Mouse (Mus musculus): ENCODE measurements around the gene Tubg1. TPM values are rescaled to one million over a fixed set of nuclear protein-coding genes. Genes with fewer than 3 reads are reported as not detected.

The Tubg1 gene
- polyA plus RNA-seq, 1 experiment from 2014 or later, result 72.6 TPM

- peak overlapping the region; percentile 67 for H3K4me2 ChIP-seq (ENCODE audit: low read depth, low read length)
- 20% methylated on average over 17 of the region's 17 CpGs for WGBS
- H3K36me3 ChIP-seq (ENCODE audit: control insufficient read depth, insufficient read depth), result peaks cover 35% of the 10 kb centered on the region
- H3K4me3 ChIP-seq (ENCODE audit: low read length), result peak overlapping the region; percentile 81
- H3K9ac ChIP-seq (ENCODE audit: low read length), result peak overlapping the region; percentile 86
- H3K27ac ChIP-seq (ENCODE audit: low read length), result no peak overlapping the region
- H3K27me3 ChIP-seq (ENCODE audit: control insufficient read depth, insufficient read depth, low read length), result peaks cover 20% of the 10 kb centered on the region
- H3K9me3 ChIP-seq (replicated peaks; ENCODE audit: control insufficient read depth, low read length), result no peaks in the 10 kb centered on the region
- H3K4me1 ChIP-seq (ENCODE audit: control insufficient read depth, insufficient read depth, low read length), result peaks cover 43% of the 10 kb centered on the region
- no peak for ATAC-seq (replicated peaks; ENCODE audit: extremely low read depth, insufficient read depth, low FRiP score)
Measured at GRCm38 (mm10) chr11:101169301-101170107, 49.8 kb downstream of the Tubg1 start.

GRCm38 (mm10) chr11:101170354-101170810 is 50.6 kb downstream of the Tubg1 start, which contains the start of gene Cntnap1:
Gene Cntnap1, plus strand, starts transcription at chr11:101170523.
- peak within 1 kb of the TSS; percentile 67 for H3K4me2 ChIP-seq (ENCODE audit: low read depth, low read length)
- H3K27me3 ChIP-seq (ENCODE audit: control insufficient read depth, insufficient read depth, low read length), result peaks cover 22% of the 10 kb centered on the region
- no peaks in the 10 kb centered on the region for H3K9me3 ChIP-seq (replicated peaks; ENCODE audit: control insufficient read depth, low read length)
- no peak for ATAC-seq (replicated peaks; ENCODE audit: extremely low read depth, insufficient read depth, low FRiP score)
- under 1% methylated on average over 35 of the region's 35 CpGs for WGBS
- peak within 1 kb of the TSS; percentile 86 for H3K9ac ChIP-seq (ENCODE audit: low read length)
- H3K36me3 ChIP-seq (ENCODE audit: control insufficient read depth, insufficient read depth), result peaks cover 28% of the 10 kb centered on the region
- H3K4me1 ChIP-seq (ENCODE audit: control insufficient read depth, insufficient read depth, low read length), result peaks cover 51% of the 10 kb centered on the region
- peak within 1 kb of the TSS; percentile 81 for H3K4me3 ChIP-seq (ENCODE audit: low read length)
- peak within 1 kb of the TSS; percentile 74 for H3K27ac ChIP-seq (ENCODE audit: low read length)

GRCm38 (mm10) chr11:101170811-101171610 is 51.3 kb downstream of the Tubg1 start, which contains the start of gene Plekhh3:
Gene Plekhh3, minus strand, starts transcription at chr11:101171351.
- peak; percentile 94 for ATAC-seq (replicated peaks; ENCODE audit: extremely low read depth, insufficient read depth, low FRiP score)
- Histone ChIP-seq H3K4me2 (ENCODE audit: low read depth, low read length) (peak within 1 kb of the TSS; percentile 80), H3K4me1 (ENCODE audit: control insufficient read depth, insufficient read depth, low read length) (peaks cover 53% of the 10 kb centered on the region), H3K9ac (ENCODE audit: low read length) (peak within 1 kb of the TSS; percentile 86), H3K27ac (ENCODE audit: low read length) (peak within 1 kb of the TSS; percentile 93), H3K36me3 (ENCODE audit: control insufficient read depth, insufficient read depth) (peaks cover 23% of the 10 kb centered on the region), H3K27me3 (ENCODE audit: control insufficient read depth, insufficient read depth, low read length) (peaks cover 19% of the 10 kb centered on the region), H3K9me3 (replicated peaks; ENCODE audit: control insufficient read depth, low read length) (no peaks in the 10 kb centered on the region), H3K4me3 (ENCODE audit: low read length) (peak within 1 kb of the TSS; percentile 81)
- WGBS, result under 1% methylated on average over 50 of the region's 50 CpGs

- ATAC-seq (replicated peaks; ENCODE audit: extremely low read depth, insufficient read depth, low FRiP score), result peak; percentile 50
- Histone ChIP-seq H3K4me3 (ENCODE audit: low read length) (peak overlapping the region; percentile 65), H3K9ac (ENCODE audit: low read length) (peak overlapping the region; percentile 76), H3K4me1 (ENCODE audit: control insufficient read depth, insufficient read depth, low read length) (peaks cover 59% of the 10 kb centered on the region), H3K27me3 (ENCODE audit: control insufficient read depth, insufficient read depth, low read length) (peaks cover 16% of the 10 kb centered on the region), H3K9me3 (replicated peaks; ENCODE audit: control insufficient read depth, low read length) (no peaks in the 10 kb centered on the region), H3K27ac (ENCODE audit: low read length) (peak overlapping the region; percentile 93), H3K36me3 (ENCODE audit: control insufficient read depth, insufficient read depth) (peaks cover 14% of the 10 kb centered on the region), H3K4me2 (ENCODE audit: low read depth, low read length) (peak overlapping the region; percentile 80)
- under 1% methylated on average over 31 of the region's 31 CpGs for WGBS
Measured at GRCm38 (mm10) chr11:101171721-101172433, 52.1 kb downstream of the Tubg1 start.

- Histone ChIP-seq H3K4me1 (ENCODE audit: control insufficient read depth, insufficient read depth, low read length) (peaks cover 59% of the 10 kb centered on the region), H3K27me3 (ENCODE audit: control insufficient read depth, insufficient read depth, low read length) (peaks cover 14% of the 10 kb centered on the region)
- 14% methylated on average over 5 of the region's 5 CpGs for WGBS
Measured at GRCm38 (mm10) chr11:101172434-101172815, 52.7 kb downstream of the Tubg1 start.

GRCm38 (mm10) chr11:101173112-101173511 is 53.4 kb downstream of the Tubg1 start:
- H3K27me3 ChIP-seq (ENCODE audit: control insufficient read depth, insufficient read depth, low read length), result peaks cover 13% of the 10 kb centered on the region
- WGBS, result 10% methylated on average over 11 of the region's 11 CpGs
- H3K9me3 ChIP-seq (replicated peaks; ENCODE audit: control insufficient read depth, low read length), result no peaks in the 10 kb centered on the region
- peak overlapping the region; percentile 45 for H3K4me3 ChIP-seq (ENCODE audit: low read length)
- ATAC-seq (replicated peaks; ENCODE audit: extremely low read depth, insufficient read depth, low FRiP score), result no peak
- peak overlapping the region; percentile 83 for H3K27ac ChIP-seq (ENCODE audit: low read length)
- H3K9ac ChIP-seq (ENCODE audit: low read length), result peak overlapping the region; percentile 72
- peaks cover 3% of the 10 kb centered on the region; the same call in 1 of the 2 replicates for H3K36me3 ChIP-seq (ENCODE audit: control insufficient read depth, insufficient read depth)
- H3K4me1 ChIP-seq (ENCODE audit: control insufficient read depth, insufficient read depth, low read length), result peaks cover 59% of the 10 kb centered on the region
- H3K4me2 ChIP-seq (ENCODE audit: low read depth, low read length), result peak overlapping the region; percentile 83

More at GRCm38 (mm10) chr11:101172434-101172815, 52.7 kb downstream of the Tubg1 start:
- Histone ChIP-seq H3K27ac (ENCODE audit: low read length) (peak overlapping the region; percentile 93), H3K36me3 (ENCODE audit: control insufficient read depth, insufficient read depth) (peaks cover 10% of the 10 kb centered on the region), H3K9me3 (replicated peaks; ENCODE audit: control insufficient read depth, low read length) (no peaks in the 10 kb centered on the region), H3K9ac (ENCODE audit: low read length) (peak overlapping the region; percentile 76), H3K4me3 (ENCODE audit: low read length) (peak overlapping the region; percentile 65), H3K4me2 (ENCODE audit: low read depth, low read length) (peak overlapping the region; percentile 80)
- no peak for ATAC-seq (replicated peaks; ENCODE audit: extremely low read depth, insufficient read depth, low FRiP score)

GRCm38 (mm10) chr11:101173631-101174388 is 54.1 kb downstream of the Tubg1 start:
- peak; percentile 30 for ATAC-seq (replicated peaks; ENCODE audit: extremely low read depth, insufficient read depth, low FRiP score)
- Histone ChIP-seq H3K9me3 (replicated peaks; ENCODE audit: control insufficient read depth, low read length) (no peaks in the 10 kb centered on the region), H3K4me1 (ENCODE audit: control insufficient read depth, insufficient read depth, low read length) (peaks cover 52% of the 10 kb centered on the region), H3K36me3 (ENCODE audit: control insufficient read depth, insufficient read depth) (no peaks in the 10 kb centered on the region), H3K27ac (ENCODE audit: low read length) (peak overlapping the region; percentile 83), H3K27me3 (ENCODE audit: control insufficient read depth, insufficient read depth, low read length) (peaks cover 12% of the 10 kb centered on the region), H3K9ac (ENCODE audit: low read length) (peak overlapping the region; percentile 72), H3K4me2 (ENCODE audit: low read depth, low read length) (peak overlapping the region; percentile 83), H3K4me3 (ENCODE audit: low read length) (peak overlapping the region; percentile 45)
- 2% methylated on average over 61 of the region's 61 CpGs for WGBS

- ATAC-seq (replicated peaks; ENCODE audit: extremely low read depth, insufficient read depth, low FRiP score), result no peak
- Histone ChIP-seq H3K4me1 (ENCODE audit: control insufficient read depth, insufficient read depth, low read length) (peaks cover 46% of the 10 kb centered on the region), H3K9me3 (replicated peaks; ENCODE audit: control insufficient read depth, low read length) (no peaks in the 10 kb centered on the region), H3K4me2 (ENCODE audit: low read depth, low read length) (peak overlapping the region; percentile 83), H3K36me3 (ENCODE audit: control insufficient read depth, insufficient read depth) (no peaks in the 10 kb centered on the region), H3K27me3 (ENCODE audit: control insufficient read depth, insufficient read depth, low read length) (peaks cover 12% of the 10 kb centered on the region), H3K27ac (ENCODE audit: low read length) (peak overlapping the region; percentile 83), H3K4me3 (ENCODE audit: low read length) (peak overlapping the region; percentile 45), H3K9ac (ENCODE audit: low read length) (peak overlapping the region; percentile 72)
- 34% methylated on average over 9 of the region's 9 CpGs for WGBS
Measured at GRCm38 (mm10) chr11:101174389-101174745, 54.6 kb downstream of the Tubg1 start.

Measured in heart, embryonic 16.5 days (tissue).